Mouse (Mus musculus): ENCODE results near the gene Uhrf1bp1. TPM values are rescaled to one million over a fixed set of nuclear protein-coding genes. Genes with fewer than 3 reads are reported as not detected.

Uhrf1bp1 gene
- polyA plus RNA-seq, 1 experiment from 2014 or later, result 10.0 TPM

GRCm38 (mm10) chr17:27946371-27946770 is 90.1 kb downstream of the Uhrf1bp1 start:
- H3K27ac ChIP-seq, result peak overlapping the region; percentile 72; the same call in 1 of the 2 replicates

DNA sequence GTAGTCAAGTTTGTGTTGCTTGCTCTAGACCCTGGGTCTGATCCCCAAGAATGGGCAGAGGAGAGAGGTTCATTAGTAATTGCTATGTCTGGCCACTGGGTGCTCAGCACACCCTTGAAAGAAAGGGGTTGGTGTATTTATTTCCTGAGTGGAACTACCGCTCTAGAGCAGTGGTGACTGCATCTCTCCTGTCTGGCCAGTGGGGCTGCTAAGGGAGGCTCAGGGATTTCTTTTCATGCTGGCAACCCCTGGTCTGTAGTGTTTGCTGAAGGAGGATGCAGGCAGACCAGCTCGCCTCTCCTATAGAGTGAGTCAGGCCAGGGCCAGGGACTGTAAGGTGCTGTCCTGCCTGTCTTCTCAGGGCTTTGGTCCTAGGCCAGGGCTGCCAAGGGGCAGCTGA is 90.9 kb downstream of the Uhrf1bp1 start:
- no peaks in the 10 kb centered on the region for H3K36me3 ChIP-seq (replicated peaks)
- H3K27me3 ChIP-seq, result no peaks in the 10 kb centered on the region
- WGBS, result 70% methylated on average over 2 of the region's 2 CpGs
- H3K27ac ChIP-seq, result no peak overlapping the region
- no peak overlapping the region for H3K4me3 ChIP-seq (replicated peaks)
- no peak overlapping the region for H3K4me2 ChIP-seq
- peaks cover 17% of the 10 kb centered on the region for H3K4me1 ChIP-seq
- no peaks in the 10 kb centered on the region for H3K9me3 ChIP-seq
- no peak for ATAC-seq (ENCODE audit: low FRiP score)
- H3K9ac ChIP-seq, result no peak overlapping the region

More at GRCm38 (mm10) chr17:27946371-27946770, 90.1 kb downstream of the Uhrf1bp1 start:
- Histone ChIP-seq H3K4me1 (peaks cover 17% of the 10 kb centered on the region), H3K9ac (no peak overlapping the region), H3K4me2 (no peak overlapping the region), H3K36me3 (replicated peaks) (no peaks in the 10 kb centered on the region), H3K9me3 (no peaks in the 10 kb centered on the region), H3K27me3 (no peaks in the 10 kb centered on the region), H3K4me3 (replicated peaks) (no peak overlapping the region)
- ATAC-seq (ENCODE audit: low FRiP score), result no peak
- 84% methylated on average over 8 of the region's 8 CpGs for WGBS

Other genes starting within 250 kb of the Uhrf1bp1 start
- 170 and 178 TPM in 2 replicates for gene Nudt3, start 232.9 kb upstream of the Uhrf1bp1 start, polyA plus RNA-seq (2016; fragmentation: Nextera tagmentation; extraction: Ambion mirVana)
- gene RPS10-NUDT3, start 221.2 kb upstream of the Uhrf1bp1 start, polyA plus RNA-seq (2016; fragmentation: Nextera tagmentation; extraction: Ambion mirVana), result not detected in 2 replicates
- gene Rps10, start 219.8 kb upstream of the Uhrf1bp1 start, polyA plus RNA-seq (2016; fragmentation: Nextera tagmentation; extraction: Ambion mirVana), result 699 and 734 TPM in 2 replicates
- gene Pacsin1, start 200.9 kb upstream of the Uhrf1bp1 start, polyA plus RNA-seq (2016; fragmentation: Nextera tagmentation; extraction: Ambion mirVana), result 9.0 and 12.7 TPM in 2 replicates
- 0.37 TPM in 1 of 2 replicates, not detected in the other for gene Spdef, start 127.5 kb upstream of the Uhrf1bp1 start, polyA plus RNA-seq (2016; fragmentation: Nextera tagmentation; extraction: Ambion mirVana)
- gene D17Wsu92e, start 35.8 kb upstream of the Uhrf1bp1 start, polyA plus RNA-seq (2016; fragmentation: Nextera tagmentation; extraction: Ambion mirVana), result 11.1 and 11.4 TPM in 2 replicates
- 367 and 371 TPM in 2 replicates for gene Snrpc, start 18.3 kb upstream of the Uhrf1bp1 start, polyA plus RNA-seq (2016; fragmentation: Nextera tagmentation; extraction: Ambion mirVana)
- 61.0 and 84.9 TPM in 2 replicates for gene Anks1, start 52.9 kb downstream of the Uhrf1bp1 start, polyA plus RNA-seq (2016; fragmentation: Nextera tagmentation; extraction: Ambion mirVana)
- gene Taf11, start 53.4 kb downstream of the Uhrf1bp1 start, polyA plus RNA-seq (2016; fragmentation: Nextera tagmentation; extraction: Ambion mirVana), result 100 and 101 TPM in 2 replicates
- 1.1 and 1.6 TPM in 2 replicates for gene Tcp11, start 224.2 kb downstream of the Uhrf1bp1 start, polyA plus RNA-seq (2016; fragmentation: Nextera tagmentation; extraction: Ambion mirVana)